In the genomic region with DNA sequence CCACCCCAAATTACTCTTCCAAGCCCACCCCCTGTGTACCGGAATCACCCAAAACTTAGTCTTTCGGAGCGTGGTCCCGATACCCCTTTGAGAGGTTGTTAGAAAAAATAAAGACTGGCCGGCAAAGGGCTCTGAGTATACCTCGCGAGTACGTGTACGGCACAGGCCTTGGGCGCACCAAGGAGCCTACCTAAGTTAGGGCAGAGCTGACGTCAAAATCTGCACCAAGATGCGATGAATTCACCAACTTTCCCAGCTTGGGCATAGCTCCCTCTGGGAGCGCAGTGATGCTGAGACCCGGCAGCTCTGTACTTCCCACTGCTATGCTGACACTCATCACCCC, we compare ENCODE assay signal across 8 mouse cellular contexts. TPM values are rescaled to one million over a fixed set of nuclear protein-coding genes. Genes with fewer than 3 reads are reported as not detected.
DNase-seq lines count a peak whose midpoint lies in the region; ATAC-seq and TF ChIP-seq lines count a peak whose summit lies in the region.

No protein-coding gene starts in this region.

- peaks cover 18% of the 10 kb centered on the region for H3K4me1 ChIP-seq in lung, adult 2 months (ENCODE audit: control insufficient read depth, insufficient read depth, low read length)
- peaks cover 42% of the 10 kb centered on the region for H3K4me1 ChIP-seq in forebrain, embryonic 10.5 days
- peaks cover 10% of the 10 kb centered on the region; the same call in 1 of the 2 replicates for H3K4me1 ChIP-seq in intestine, postnatal 0 days (replicated peaks; ENCODE audit: control insufficient read depth, insufficient read depth, low read length)
- H3K4me1 ChIP-seq in neural tube, embryonic 14.5 days (ENCODE audit: control insufficient read depth, insufficient read depth, low read length): peaks cover 22% of the 10 kb centered on the region

- peak overlapping the region; percentile 20 for H3K4me3 ChIP-seq in lung, adult 2 months (replicated peaks; ENCODE audit: extremely low read depth, low read depth, low read length)
- H3K4me3 ChIP-seq in forebrain, embryonic 10.5 days: peak overlapping the region; percentile 61
- peak overlapping the region; percentile 50 for H3K4me3 ChIP-seq in intestine, postnatal 0 days (ENCODE audit: low read depth, low read length)
- peak overlapping the region; percentile 31 for H3K4me3 ChIP-seq in neural tube, embryonic 14.5 days (ENCODE audit: low read depth, low read length)

- 7% methylated on average over 14 of the region's 14 CpGs for WGBS in lung, adult 2 months
- 2% methylated on average over 14 of the region's 14 CpGs for WGBS in forebrain, embryonic 10.5 days
- WGBS in intestine, postnatal 0 days: 15% methylated on average over 14 of the region's 14 CpGs
- WGBS in neural tube, embryonic 14.5 days: under 1% methylated on average over 14 of the region's 14 CpGs

- peak overlapping the region; percentile 99 for H3K4me2 ChIP-seq in intestine, postnatal 0 days (replicated peaks; ENCODE audit: low read depth)
- H3K4me2 ChIP-seq in neural tube, embryonic 14.5 days (ENCODE audit: low read depth, low read length): peak overlapping the region; percentile 58

- no peak for ATAC-seq in intestine, postnatal 0 days
- no peak for ATAC-seq in neural tube, embryonic 14.5 days (ENCODE audit: low read depth)
- no peak for ATAC-seq in activated CD4-positive, CD25-positive, alpha-beta regulatory T cell, adult 4 months

- H3K27me3 ChIP-seq in forebrain, embryonic 10.5 days (ENCODE audit: poor library complexity, severe bottlenecking): peaks cover 99% of the 10 kb centered on the region
- H3K27me3 ChIP-seq in intestine, postnatal 0 days (replicated peaks; ENCODE audit: control insufficient read depth, insufficient read depth, low read length): peaks cover 6% of the 10 kb centered on the region; the same call in 1 of the 2 replicates
- peaks cover 18% of the 10 kb centered on the region for H3K27me3 ChIP-seq in neural tube, embryonic 14.5 days (ENCODE audit: control insufficient read depth, insufficient read depth, low read length)

- peak overlapping the region; percentile 51; the same call in 1 of the 2 replicates for H3K9ac ChIP-seq in intestine, postnatal 0 days (ENCODE audit: low read depth, low read length)
- no peak overlapping the region for H3K9ac ChIP-seq in neural tube, embryonic 14.5 days (replicated peaks; ENCODE audit: low read depth, low read length)

- H3K27ac ChIP-seq in forebrain, embryonic 10.5 days: no peak overlapping the region
- H3K27ac ChIP-seq in intestine, postnatal 0 days (ENCODE audit: low read depth, low read length): no peak overlapping the region
- H3K27ac ChIP-seq in neural tube, embryonic 14.5 days (ENCODE audit: low read depth, low read length): no peak overlapping the region

- DNase-seq in lung, adult 2 months: no peak
- DNase-seq in lung, adult 18-20 months: no peak
- DNase-seq in forebrain, embryonic 10.5 days (ENCODE audit: extremely low spot score, low spot score): no peak
- DNase-seq in cerebellum, postnatal 36 days: no peak
- DNase-seq in B cell, adult 2 months: no peak

- TF ChIP-seq CTCF in lung, adult 2 months (IDR thresholded peaks at IDR 0.05; ENCODE audit: insufficient read depth, low read length): no peak
- 0 out of 2 replicates have a peak, but pooled peaks have one; percentile 5 for TF ChIP-seq CTCF in intestine, postnatal 0 days (IDR thresholded peaks at IDR 0.05; ENCODE audit: low read depth)

- no peaks in the 10 kb centered on the region for H3K9me3 ChIP-seq in forebrain, embryonic 10.5 days
- H3K9me3 ChIP-seq in intestine, postnatal 0 days (ENCODE audit: control insufficient read depth): no peaks in the 10 kb centered on the region
- H3K9me3 ChIP-seq in neural tube, embryonic 14.5 days (ENCODE audit: control insufficient read depth, low read length): no peaks in the 10 kb centered on the region

- no peak for TF ChIP-seq POLR2A in lung, adult 2 months (IDR thresholded peaks at IDR 0.05; ENCODE audit: borderline replicate concordance, extremely low read depth, low read depth, low read length)

- peaks cover 3% of the 10 kb centered on the region; the same call in 1 of the 2 replicates for H3K36me3 ChIP-seq in forebrain, embryonic 10.5 days (replicated peaks)
- no peaks in the 10 kb centered on the region; the same call in 1 of the 2 replicates for H3K36me3 ChIP-seq in intestine, postnatal 0 days (ENCODE audit: control insufficient read depth, insufficient read depth)
- H3K36me3 ChIP-seq in neural tube, embryonic 14.5 days (ENCODE audit: control insufficient read depth, insufficient read depth, low read length): no peaks in the 10 kb centered on the region

RNA-seq across cellular contexts. Expression of a gene that starts 0.2 kb away (rescaled TPM):
- polyA plus RNA-seq in lung, adult 2 months (2012; rRNA removed): 7.0 and 13.3 TPM in 2 replicates
- polyA plus RNA-seq in forebrain, embryonic 10.5 days (2016; fragmentation: Nextera tagmentation; extraction: Ambion mirVana): 0.49 and 0.77 TPM in 2 replicates
- polyA plus RNA-seq in intestine, postnatal 0 days (2015; fragmentation: Nextera tagmentation; extraction: Ambion mirVana): 23.6 and 25.0 TPM in 2 replicates
- 0.71 and 1.7 TPM in 2 replicates for polyA plus RNA-seq in neural tube, embryonic 14.5 days (2014; fragmentation: Nextera tagmentation; extraction: Ambion mirVana)
- polyA plus RNA-seq in activated CD4-positive, CD25-positive, alpha-beta regulatory T cell, adult 4 months (2017; shearing (Covaris generic)): under 1 TPM in 1 of 2 experiments, not detected in 1; 0.58 TPM

RNA-seq across cellular contexts. Expression of a gene that starts 37.1 kb away (rescaled TPM):
- 20.4 and 33.4 TPM in 2 replicates for polyA plus RNA-seq in lung, adult 2 months (2012; rRNA removed)
- polyA plus RNA-seq in forebrain, embryonic 10.5 days (2016; fragmentation: Nextera tagmentation; extraction: Ambion mirVana): 21.1 and 21.8 TPM in 2 replicates
- 6.7 and 7.5 TPM in 2 replicates for polyA plus RNA-seq in intestine, postnatal 0 days (2015; fragmentation: Nextera tagmentation; extraction: Ambion mirVana)
- polyA plus RNA-seq in neural tube, embryonic 14.5 days (2014; fragmentation: Nextera tagmentation; extraction: Ambion mirVana): 51.3 and 51.8 TPM in 2 replicates
- polyA plus RNA-seq in activated CD4-positive, CD25-positive, alpha-beta regulatory T cell, adult 4 months (2017; shearing (Covaris generic)): 1 to 10 TPM; 9.4 to 9.5 TPM

RNA-seq across cellular contexts. Expression of a gene that starts 41.2 kb away (rescaled TPM):
- 8.7 and 9.3 TPM in 2 replicates for polyA plus RNA-seq in lung, adult 2 months (2012; rRNA removed)
- polyA plus RNA-seq in forebrain, embryonic 10.5 days (2016; fragmentation: Nextera tagmentation; extraction: Ambion mirVana): 4.7 and 5.2 TPM in 2 replicates
- 0.95 and 1.1 TPM in 2 replicates for polyA plus RNA-seq in intestine, postnatal 0 days (2015; fragmentation: Nextera tagmentation; extraction: Ambion mirVana)
- 2.4 and 4.8 TPM in 2 replicates for polyA plus RNA-seq in neural tube, embryonic 14.5 days (2014; fragmentation: Nextera tagmentation; extraction: Ambion mirVana)
- polyA plus RNA-seq in activated CD4-positive, CD25-positive, alpha-beta regulatory T cell, adult 4 months (2017; shearing (Covaris generic)): under 1 TPM in 1 of 2 experiments, not detected in 1; 0.25 TPM
